Mouse (Mus musculus): ENCODE results near the gene Itgav.
"Not testable (repeated sequence)": the region's sequence is repeated elsewhere in the genome, so short reads cannot be mapped to it uniquely, and the experiment has no call there.

The Itgav gene

GRCm38 (mm10) chr2:83705580-83706158 is 18.5 kb upstream of the Itgav start:
- in situ Hi-C loops (cut with MboI; ENCODE audit: unreplicated experiment in 2 of 2) = no loop called here

GRCm38 (mm10) chr2:83709896-83710524 is 14.2 kb upstream of the Itgav start:
- in situ Hi-C loops (cut with MboI; ENCODE audit: unreplicated experiment in 2 of 2) = no loop called here

- in situ Hi-C loops (cut with MboI; ENCODE audit: unreplicated experiment in 2 of 2) = not testable (repeated sequence)
Observed at GRCm38 (mm10) chr2:83713281-83713680, 10.9 kb upstream of the Itgav start.

- in situ Hi-C loops (cut with MboI; ENCODE audit: unreplicated experiment in 2 of 2) = no loop called here
Observed at GRCm38 (mm10) chr2:83713946-83714345, 10.3 kb upstream of the Itgav start.

GRCm38 (mm10) chr2:83714783-83715182 is 9.4 kb upstream of the Itgav start:
- in situ Hi-C loops (cut with MboI; ENCODE audit: unreplicated experiment in 2 of 2) = no loop called here

GRCm38 (mm10) chr2:83718341-83718740 is 5.9 kb upstream of the Itgav start:
- in situ Hi-C loops (cut with MboI; ENCODE audit: unreplicated experiment in 2 of 2) = no loop called here

GRCm38 (mm10) chr2:83721635-83722034 is 2.6 kb upstream of the Itgav start:
- in situ Hi-C loops (cut with MboI; ENCODE audit: unreplicated experiment in 2 of 2) = loop anchor here in 1 of 2 experiments (10.0 kb wide), 1 partner anchor 77 kb away; the partner anchor contains the start of gene Zc3h15

GRCm38 (mm10) chr2:83722936-83723335 is 1.3 kb upstream of the Itgav start:
- in situ Hi-C loops (cut with MboI; ENCODE audit: unreplicated experiment in 2 of 2) = loop anchor here in 1 of 2 experiments (10.0 kb wide), 1 partner anchor 78 kb away; the partner anchor contains the start of gene Zc3h15

GRCm38 (mm10) chr2:83723346-83723745 is 851 bp upstream of the Itgav start:
- in situ Hi-C loops (cut with MboI; ENCODE audit: unreplicated experiment in 2 of 2) = loop anchor here in 1 of 2 experiments (10.0 kb wide), 1 partner anchor 79 kb away; the partner anchor contains the start of gene Zc3h15

GRCm38 (mm10) chr2:83724827-83725730 is 882 bp downstream of the Itgav start:
- in situ Hi-C loops (cut with MboI; ENCODE audit: unreplicated experiment in 2 of 2) = loop anchor here (10.0 to 25.0 kb wide), 2 partner anchors 80 to 1312 kb away; partner anchors contain the start of genes P2rx3 (in 1 of the 2), Ssrp1 (in 1 of the 2), Tnks1bp1 (in 1 of the 2) and Zc3h15 (in 1 of the 2)

GRCm38 (mm10) chr2:83725796-83726195 is 1.6 kb downstream of the Itgav start:
- in situ Hi-C loops (cut with MboI; ENCODE audit: unreplicated experiment in 2 of 2) = loop anchor here (10.0 to 25.0 kb wide), 2 partner anchors 81 to 1312 kb away; partner anchors contain the start of genes P2rx3 (in 1 of the 2), Ssrp1 (in 1 of the 2), Tnks1bp1 (in 1 of the 2) and Zc3h15 (in 1 of the 2)

GRCm38 (mm10) chr2:83728238-83728682 is 4.1 kb downstream of the Itgav start:
- in situ Hi-C loops (cut with MboI; ENCODE audit: unreplicated experiment in 2 of 2) = loop anchor here (10.0 to 25.0 kb wide), 2 partner anchors 83 to 1309 kb away; partner anchors contain the start of genes P2rx3 (in 1 of the 2), Ssrp1 (in 1 of the 2), Tnks1bp1 (in 1 of the 2) and Zc3h15 (in 1 of the 2)

GRCm38 (mm10) chr2:83729339-83729738 is 5.1 kb downstream of the Itgav start:
- in situ Hi-C loops (cut with MboI; ENCODE audit: unreplicated experiment in 2 of 2) = loop anchor here (10.0 to 25.0 kb wide), 2 partner anchors 85 to 1308 kb away; partner anchors contain the start of genes P2rx3 (in 1 of the 2), Ssrp1 (in 1 of the 2), Tnks1bp1 (in 1 of the 2) and Zc3h15 (in 1 of the 2)

- in situ Hi-C loops (cut with MboI; ENCODE audit: unreplicated experiment in 2 of 2) = loop anchor here in 1 of 2 experiments (25.0 kb wide), 1 partner anchor 1304 kb away; the partner anchor contains the start of genes P2rx3, Ssrp1 and Tnks1bp1
Observed at GRCm38 (mm10) chr2:83732896-83733295, 8.7 kb downstream of the Itgav start.

GRCm38 (mm10) chr2:83733981-83734393 is 9.8 kb downstream of the Itgav start:
- in situ Hi-C loops (cut with MboI; ENCODE audit: unreplicated experiment in 2 of 2) = loop anchor here in 1 of 2 experiments (25.0 kb wide), 1 partner anchor 1303 kb away; the partner anchor contains the start of genes P2rx3, Ssrp1 and Tnks1bp1

GRCm38 (mm10) chr2:83735276-83735675 is 11.1 kb downstream of the Itgav start:
- in situ Hi-C loops (cut with MboI; ENCODE audit: unreplicated experiment in 2 of 2) = loop anchor here in 1 of 2 experiments (25.0 kb wide), 1 partner anchor 1302 kb away; the partner anchor contains the start of genes P2rx3, Ssrp1 and Tnks1bp1

GRCm38 (mm10) chr2:83736836-83737235 is 12.6 kb downstream of the Itgav start:
- in situ Hi-C loops (cut with MboI; ENCODE audit: unreplicated experiment in 2 of 2) = loop anchor here in 1 of 2 experiments (25.0 kb wide), 1 partner anchor 1300 kb away; the partner anchor contains the start of genes P2rx3, Ssrp1 and Tnks1bp1

- in situ Hi-C loops (cut with MboI; ENCODE audit: unreplicated experiment in 2 of 2) = loop anchor here in 1 of 2 experiments (25.0 kb wide), 1 partner anchor 1299 kb away; the partner anchor contains the start of genes P2rx3, Ssrp1 and Tnks1bp1
Observed at GRCm38 (mm10) chr2:83738586-83739251, 14.5 kb downstream of the Itgav start.

All from v-Abl transformed pro-B cells (cell line).